Mouse (Mus musculus) liver, adult 2 months (tissue): ENCODE measurements around the gene Rbm34. TPM values are rescaled to one million over a fixed set of nuclear protein-coding genes. Genes with fewer than 3 reads are reported as not detected.

Source experiments
- DNase-seq: peaks from one replicate; pipeline ENCODE4 v3.0.0-alpha.2; 2011; ENCODE audit warnings: low read depth, low spot score; ENCODE audit errors: extremely low read depth
- H3K27ac ChIP-seq: fragments of 200-500 bp; replicated peaks from 2 replicates; pipeline ENCODE4 v1.5.1; 2012; ENCODE audit warnings: low read depth, mild to moderate bottlenecking, control low read depth, inconsistent platforms, low read length; ENCODE audit not compliant: insufficient read depth
- H3K27me3 ChIP-seq: fragments of 200-500 bp; 2 replicates; pipeline ENCODE4 v1.6.1; 2012; ENCODE audit warnings: mild to moderate bottlenecking, moderate library complexity, low read length, inconsistent platforms; ENCODE audit not compliant: control insufficient read depth, insufficient read depth
- H3K36me3 ChIP-seq: fragments of 200-500 bp; 2 replicates; pipeline ENCODE4 v1.6.1; 2012; ENCODE audit warnings: low read length, inconsistent platforms; ENCODE audit not compliant: control insufficient read depth, insufficient read depth
- H3K4me1 ChIP-seq: fragments of 200-500 bp; 2 replicates; pipeline ENCODE4 v1.6.1; 2011; ENCODE audit warnings: low read length; ENCODE audit not compliant: control insufficient read depth, insufficient read depth
- H3K4me3 ChIP-seq: fragments of 200-500 bp; 2 replicates; pipeline ENCODE4 v1.5.1; 2011; ENCODE audit warnings: low read depth, mild to moderate bottlenecking, control low read depth, low read length, moderate library complexity; ENCODE audit not compliant: insufficient read depth
- H3K79me2 ChIP-seq: fragments of 200-500 bp; 2 replicates; pipeline ENCODE4 v1.6.1; 2012; ENCODE audit warnings: inconsistent platforms, mild to moderate bottlenecking, low read length, moderate library complexity; ENCODE audit not compliant: control insufficient read depth, insufficient read depth
- H3K9ac ChIP-seq: fragments of 200-500 bp; 2 replicates; pipeline ENCODE4 v1.6.1; 2012; ENCODE audit warnings: low read depth, mild to moderate bottlenecking, control low read depth, inconsistent platforms, low read length
- CTCF ChIP-seq: fragments of 200-500 bp; IDR thresholded peaks from 2 replicates; pipeline ENCODE4 v1.5.1; 2011; ENCODE audit warnings: low read depth, low read length, control low read depth
- POLR2A ChIP-seq: fragments of 200-500 bp; IDR thresholded peaks from 2 replicates; pipeline ENCODE4 v1.6.1; 2011; ENCODE audit warnings: low read length, control low read depth; ENCODE audit not compliant: insufficient read depth; ENCODE audit errors: extremely low read depth
- WGBS: fragments of 180-500 bp; shearing (Covaris S2); methylation state at CpG from one replicate; pipeline ENCODE4 v1.1.7; 2018; 5-methylcytosine and 5-hydroxymethylcytosine counted together
- polyA plus RNA-seq: library from polyadenylated mRNA; depleted of rRNA; stranded (reverse); fragments of >200 nt; gene quantifications from 2 replicates; pipeline ENCODE4 v1.2.3, GENCODE M21; 2012
- total RNA-seq: library from RNA; depleted of rRNA; stranded (reverse); fragments of >200 nt; gene quantifications from 2 replicates; pipeline ENCODE4 v1.2.3, GENCODE M21; 2014

The Rbm34 gene
- total and polyA plus RNA-seq, 2 experiments = 1.5 to 6.4 TPM

DNA sequence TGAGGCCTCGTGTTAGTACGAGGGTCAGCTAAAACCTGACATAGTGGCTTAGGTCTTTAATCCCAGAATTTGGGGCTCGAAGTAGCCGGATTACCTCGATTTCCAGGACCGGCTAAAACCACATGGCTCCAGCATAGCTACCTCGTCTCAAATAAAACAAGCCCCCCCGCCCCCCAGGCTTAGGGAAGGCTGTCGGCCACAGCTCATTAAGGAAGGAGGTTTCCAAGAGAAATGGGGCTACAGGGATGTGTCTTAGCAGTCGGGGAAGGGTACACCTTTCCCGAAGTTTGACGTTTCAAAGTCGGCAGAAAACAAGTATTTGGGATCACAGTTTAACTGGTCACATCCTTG is 418 bp upstream of the Rbm34 start:
- Histone ChIP-seq H3K27ac (no peak overlapping the region), H3K36me3 (peaks cover 7% of the 10 kb centered on the region; the same call in 1 of the 2 replicates), H3K9ac (peak overlapping the region; percentile 59), H3K4me3 (peak overlapping the region; percentile 94), H3K27me3 (no peaks in the 10 kb centered on the region), H3K4me1 (peaks cover 4% of the 10 kb centered on the region; the same call in 1 of the 2 replicates), H3K79me2 (peaks cover 6% of the 10 kb centered on the region; the same call in 1 of the 2 replicates)
- TF ChIP-seq CTCF = no peak
- no peak for TF ChIP-seq POLR2A
- 9% methylated on average over 13 of the region's 13 CpGs for WGBS
- no peak for DNase-seq

DNA sequence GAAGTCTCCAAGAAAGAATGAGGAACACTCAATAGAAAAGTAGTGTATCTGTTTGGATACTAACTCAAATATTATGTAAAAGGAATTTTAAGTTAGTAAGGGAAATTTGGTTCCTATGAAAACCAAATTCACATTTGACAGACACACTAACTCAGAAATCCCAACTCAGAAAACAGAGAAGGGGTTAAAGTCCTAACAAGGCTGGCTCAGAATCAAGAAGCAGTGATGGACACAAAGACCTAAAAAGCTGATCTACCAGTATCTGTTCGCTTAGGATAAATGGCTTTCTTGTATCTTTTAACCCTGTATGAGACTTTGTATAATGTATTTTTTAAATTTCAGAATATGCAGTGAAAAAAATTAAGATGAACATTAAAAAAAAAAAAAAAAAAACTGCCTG is 1.3 kb downstream of the Rbm34 start:
- H3K36me3 ChIP-seq = peaks cover 9% of the 10 kb centered on the region; the same call in 1 of the 2 replicates
- no peak overlapping the region for H3K9ac ChIP-seq
- DNase-seq = peak; percentile 40
- no peak overlapping the region for H3K4me3 ChIP-seq
- no peaks in the 10 kb centered on the region for H3K27me3 ChIP-seq
- H3K27ac ChIP-seq = no peak overlapping the region
- WGBS = 48% methylated on average over 1 of the region's 1 CpGs
- no peak for TF ChIP-seq CTCF
- peaks cover 7% of the 10 kb centered on the region for H3K4me1 ChIP-seq
- H3K79me2 ChIP-seq = peaks cover 6% of the 10 kb centered on the region; the same call in 1 of the 2 replicates

DNA sequence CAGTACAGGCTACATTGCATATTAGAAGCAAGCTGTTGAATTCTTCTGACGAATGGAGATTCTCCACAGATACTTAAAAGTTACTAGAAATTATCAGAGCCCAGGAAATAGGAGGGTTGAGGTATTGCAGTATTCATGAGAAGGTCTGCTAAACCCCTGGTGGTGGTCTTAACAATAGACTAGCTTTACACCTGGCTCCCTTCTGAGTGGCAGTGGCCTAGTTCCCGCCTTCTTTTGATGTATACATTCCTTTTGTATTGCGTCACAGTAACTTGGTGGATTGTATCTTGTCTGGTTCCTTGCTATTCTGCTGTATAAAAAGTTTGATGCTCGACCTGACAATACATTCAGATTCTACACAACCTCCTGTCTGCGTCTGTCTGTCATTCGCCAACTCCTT is 2.8 kb downstream of the Rbm34 start:
- Histone ChIP-seq H3K27me3 (no peaks in the 10 kb centered on the region), H3K79me2 (peaks cover 6% of the 10 kb centered on the region; the same call in 1 of the 2 replicates), H3K9ac (no peak overlapping the region), H3K27ac (no peak overlapping the region), H3K4me1 (peaks cover 7% of the 10 kb centered on the region), H3K36me3 (peaks cover 11% of the 10 kb centered on the region; the same call in 1 of the 2 replicates), H3K4me3 (no peak overlapping the region)
- WGBS = 96% methylated on average over 6 of the region's 6 CpGs
- DNase-seq = no peak
- TF ChIP-seq POLR2A = no peak
- TF ChIP-seq CTCF = no peak

DNA sequence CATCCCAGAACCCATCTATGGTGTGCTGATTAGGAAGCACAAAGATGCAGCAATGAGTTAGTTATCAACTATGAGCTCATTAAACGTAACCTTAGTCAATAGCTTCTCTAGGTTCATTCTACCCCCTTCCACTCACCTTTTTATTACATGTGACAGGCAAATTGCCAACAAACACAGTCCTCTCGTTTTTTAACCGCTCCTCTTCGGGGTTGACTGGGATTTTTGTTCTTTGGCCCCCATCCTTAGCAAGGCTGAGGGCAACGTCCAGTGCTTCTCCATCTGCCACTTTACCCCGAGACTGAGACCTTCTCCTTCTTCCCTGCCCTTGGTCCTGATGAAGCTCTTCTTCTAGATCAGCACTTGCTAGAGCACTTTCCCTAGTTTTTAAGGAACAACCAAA is 5.6 kb downstream of the Rbm34 start:
- DNase-seq = peak; percentile 55
- no peak for TF ChIP-seq CTCF
- no peak for TF ChIP-seq POLR2A
- Histone ChIP-seq H3K36me3 (peaks cover 18% of the 10 kb centered on the region; the same call in 1 of the 2 replicates), H3K27me3 (no peaks in the 10 kb centered on the region), H3K4me3 (no peak overlapping the region), H3K27ac (no peak overlapping the region), H3K9ac (no peak overlapping the region), H3K79me2 (peaks cover 6% of the 10 kb centered on the region; the same call in 1 of the 2 replicates), H3K4me1 (peaks cover 8% of the 10 kb centered on the region)
- 25% methylated on average over 6 of the region's 6 CpGs for WGBS

DNA sequence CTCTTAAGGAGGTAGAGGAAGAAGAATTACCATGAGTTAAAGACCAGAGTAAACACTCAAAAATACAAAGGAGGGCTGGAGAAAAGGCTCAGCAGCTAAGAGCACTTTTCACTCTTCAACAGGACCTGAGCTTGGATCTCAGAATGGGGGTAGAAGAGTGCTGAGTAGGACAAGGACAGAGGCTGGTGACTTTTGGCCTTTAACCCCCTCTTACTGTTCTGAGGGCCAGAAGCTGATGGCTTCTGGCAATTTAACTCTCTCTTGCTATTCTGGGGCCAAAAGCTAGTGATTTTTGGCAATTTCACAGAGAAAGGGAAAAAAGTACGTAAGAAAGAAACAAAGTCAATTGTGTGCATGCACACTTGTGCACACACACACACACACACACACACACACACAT is 8.0 kb downstream of the Rbm34 start:
- peak; percentile 75 for DNase-seq
- no peak for TF ChIP-seq CTCF
- 25% methylated on average over 1 of the region's 1 CpGs for WGBS
- peaks cover 24% of the 10 kb centered on the region for H3K36me3 ChIP-seq
- peaks cover 6% of the 10 kb centered on the region for H3K4me1 ChIP-seq
- no peak overlapping the region for H3K27ac ChIP-seq
- no peak overlapping the region for H3K4me3 ChIP-seq
- H3K27me3 ChIP-seq = no peaks in the 10 kb centered on the region
- H3K79me2 ChIP-seq = 0 out of 2 replicates have a peak, but pooled peaks cover 2% of the 10 kb centered on the region
- no peak overlapping the region for H3K9ac ChIP-seq

DNA sequence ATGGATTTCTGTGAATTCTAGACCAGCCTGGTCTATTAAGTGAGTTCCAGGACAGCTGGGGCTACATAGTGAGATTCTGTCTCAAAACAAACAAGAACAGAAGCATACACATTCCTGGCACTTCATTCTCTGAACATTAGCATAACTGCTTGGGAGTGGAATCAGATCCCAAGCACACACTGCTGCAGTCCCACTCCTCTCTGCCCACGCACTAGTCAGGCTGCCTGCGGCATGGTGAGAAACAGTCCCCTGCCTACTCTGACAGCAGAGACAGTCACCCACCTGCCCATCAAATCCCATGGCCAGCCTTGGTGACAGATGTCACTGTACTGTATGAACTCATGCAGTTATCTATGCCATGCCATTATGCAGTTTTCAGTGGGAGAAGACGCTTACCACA is 9.4 kb downstream of the Rbm34 start:
- Histone ChIP-seq H3K27me3 (no peaks in the 10 kb centered on the region), H3K9ac (no peak overlapping the region)

More for the DNA sequence above, 9.4 kb downstream of the Rbm34 start:
- WGBS = 98% methylated on average over 3 of the region's 3 CpGs
- Histone ChIP-seq H3K4me3 (no peak overlapping the region), H3K4me1 (peaks cover 6% of the 10 kb centered on the region), H3K27ac (no peak overlapping the region), H3K36me3 (peaks cover 30% of the 10 kb centered on the region), H3K79me2 (0 out of 2 replicates have a peak, but pooled peaks cover 2% of the 10 kb centered on the region)
- no peak for DNase-seq
- TF ChIP-seq CTCF = no peak
- TF ChIP-seq POLR2A = no peak
